Mouse (Mus musculus) liver, embryonic 15.5 days (tissue): ENCODE measurements around the gene Agap3. TPM values are rescaled to one million over a fixed set of nuclear protein-coding genes. Genes with fewer than 3 reads are reported as not detected.

ENCODE experiments used
- ATAC-seq: fragments of 200-750 bp; cut with Nextera tagmentation; 2 replicates; pipeline ENCODE4 v1.8.0; 2017; ENCODE audit warnings: moderate number of reproducible peaks, mild to moderate bottlenecking, moderate library complexity; ENCODE audit not compliant: insufficient read depth
- H3K27ac ChIP-seq: fragments of 300-500 bp; sonication (generic); replicated peaks from 2 replicates; pipeline ENCODE4 v1.5.1; 2015; ENCODE audit warnings: mild to moderate bottlenecking, inconsistent platforms
- H3K27me3 ChIP-seq: fragments of 300-500 bp; sonication (generic); 2 replicates; pipeline ENCODE4 v1.6.1; 2015; ENCODE audit warnings: mild to moderate bottlenecking, inconsistent platforms
- H3K36me3 ChIP-seq: fragments of 300-500 bp; sonication (generic); replicated peaks from 2 replicates; pipeline ENCODE4 v1.6.1; 2015; ENCODE audit warnings: moderate library complexity, mild to moderate bottlenecking, inconsistent platforms
- H3K4me1 ChIP-seq: fragments of 300-500 bp; sonication (generic); replicated peaks from 2 replicates; pipeline ENCODE4 v1.6.1; 2015; ENCODE audit warnings: inconsistent platforms
- H3K4me2 ChIP-seq: fragments of 300-500 bp; sonication (generic); 2 replicates; pipeline ENCODE4 v1.6.1; 2015; ENCODE audit warnings: moderate library complexity, mild to moderate bottlenecking, inconsistent platforms
- H3K4me3 ChIP-seq: fragments of 300-500 bp; sonication (generic); replicated peaks from 2 replicates; pipeline ENCODE4 v1.5.1; 2015; ENCODE audit warnings: mild to moderate bottlenecking, inconsistent platforms
- H3K9ac ChIP-seq: fragments of 300-500 bp; sonication (generic); 2 replicates; pipeline ENCODE4 v1.6.1; 2015; ENCODE audit warnings: moderate library complexity, mild to moderate bottlenecking, inconsistent platforms
- H3K9me3 ChIP-seq: fragments of 300-500 bp; sonication (generic); replicated peaks from 2 replicates; pipeline ENCODE4 v1.6.1; 2016; ENCODE audit warnings: inconsistent platforms
- WGBS: fragments of 180-500 bp; shearing (Covaris S2); methylation state at CpG from one replicate; pipeline ENCODE4 v1.1.7; 2015; ENCODE audit warnings: mixed read lengths; ENCODE audit not compliant: insufficient replicate concordance; 5-methylcytosine and 5-hydroxymethylcytosine counted together
- polyA plus RNA-seq: library from polyadenylated mRNA; unstranded; fragments of >200 nt; fragmentation: Nextera tagmentation; extraction: Ambion mirVana; gene quantifications from 2 replicates; pipeline ENCODE4 v1.2.1, GENCODE M21; 2015

Gene Agap3
- polyA plus RNA-seq, 1 experiment from 2014 or later, result 11.3 TPM

DNA sequence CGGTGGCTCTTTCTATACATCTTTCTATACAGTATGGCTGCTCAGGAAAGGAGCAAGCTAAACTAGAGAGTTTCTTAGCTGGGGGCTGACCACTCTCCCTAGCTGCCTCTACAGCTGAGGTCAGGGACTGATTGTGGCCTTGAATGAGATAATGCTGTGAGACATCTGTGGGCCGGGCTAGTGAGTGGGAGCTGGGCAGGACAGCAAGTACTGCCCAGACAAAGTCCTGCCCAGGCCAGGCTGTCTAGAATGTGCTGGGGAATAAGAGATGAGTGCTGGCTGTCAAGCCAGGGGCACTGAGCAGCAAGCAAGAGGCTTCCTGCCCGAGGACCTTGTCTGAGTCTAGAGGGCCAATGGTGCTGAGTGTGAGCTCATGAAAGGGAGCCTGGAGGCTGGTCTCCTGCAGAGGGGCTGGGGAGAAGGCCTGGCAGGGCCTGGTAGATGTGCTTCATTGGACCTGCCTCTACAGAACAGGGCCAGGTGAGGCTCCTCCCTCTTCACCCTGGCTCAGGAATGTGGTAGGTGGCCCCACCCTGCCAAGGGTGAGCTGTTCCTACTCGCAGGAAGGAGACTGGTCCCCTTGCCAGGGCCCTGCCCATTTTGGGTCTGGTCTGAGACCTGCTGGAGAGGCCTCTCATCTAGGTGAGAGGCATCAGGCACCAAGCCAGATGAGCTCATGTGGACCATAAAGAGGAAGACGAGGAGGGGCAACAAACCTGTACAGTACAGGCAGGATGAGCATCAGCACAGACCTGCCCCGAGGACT, 23.7 kb downstream of the Agap3 start:
- no peak overlapping the region for H3K27ac ChIP-seq
- no peak for ATAC-seq
- H3K27me3 ChIP-seq, result peaks cover 41% of the 10 kb centered on the region
- no peak overlapping the region for H3K4me3 ChIP-seq
- peaks cover 24% of the 10 kb centered on the region for H3K4me1 ChIP-seq
- H3K4me2 ChIP-seq, result no peak overlapping the region
- H3K9ac ChIP-seq, result no peak overlapping the region
- 67% methylated on average over 6 of the region's 6 CpGs for WGBS
- peaks cover 42% of the 10 kb centered on the region for H3K36me3 ChIP-seq
- H3K9me3 ChIP-seq, result no peaks in the 10 kb centered on the region

DNA sequence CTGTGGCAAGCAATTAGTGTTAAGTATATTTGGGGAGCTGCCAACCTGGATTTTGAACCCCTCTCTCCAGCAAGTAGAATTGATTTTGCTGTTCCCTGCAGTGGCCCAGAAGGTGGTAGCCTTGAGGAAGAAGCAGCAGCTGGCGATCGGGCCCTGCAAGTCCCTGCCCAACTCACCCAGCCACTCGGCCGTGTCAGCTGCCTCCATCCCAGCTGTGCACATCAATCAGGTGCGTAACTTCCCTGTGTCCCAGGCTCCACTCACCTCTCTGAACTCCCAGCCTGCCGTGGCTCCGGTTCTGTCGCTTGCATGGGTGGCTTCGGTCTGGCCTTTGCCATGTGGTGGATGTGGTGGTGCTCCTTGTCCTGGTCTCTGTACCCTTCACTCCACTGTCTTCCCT, 25.9 kb downstream of the Agap3 start:
- Histone ChIP-seq H3K9me3 (no peaks in the 10 kb centered on the region), H3K27me3 (peaks cover 31% of the 10 kb centered on the region), H3K36me3 (peaks cover 58% of the 10 kb centered on the region), H3K9ac (no peak overlapping the region), H3K4me3 (no peak overlapping the region), H3K4me1 (peaks cover 25% of the 10 kb centered on the region), H3K4me2 (no peak overlapping the region), H3K27ac (no peak overlapping the region)
- WGBS, result 90% methylated on average over 9 of the region's 9 CpGs
- ATAC-seq, result no peak

DNA sequence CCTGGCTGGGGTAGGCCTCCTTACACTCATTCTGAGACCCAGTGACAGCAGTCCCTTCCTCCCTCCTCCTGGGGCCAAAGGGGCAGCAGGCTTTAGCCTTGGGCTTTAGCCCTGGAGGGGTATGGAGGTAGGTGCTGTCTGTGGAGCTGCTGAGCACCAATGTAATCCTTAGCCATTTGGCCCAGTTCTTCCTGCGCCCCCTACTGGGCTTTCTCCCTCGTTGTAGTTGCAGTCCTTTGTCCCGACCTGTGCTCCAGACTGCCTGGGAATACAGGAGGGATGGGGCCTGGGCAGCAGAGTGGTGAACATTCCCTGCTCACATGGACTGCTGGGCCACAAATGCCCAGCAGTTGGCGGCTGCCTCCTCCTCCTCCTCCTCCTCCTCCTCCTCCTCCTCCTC, 29.7 kb downstream of the Agap3 start:
- ATAC-seq, result no peak
- Histone ChIP-seq H3K27me3 (no peaks in the 10 kb centered on the region), H3K4me3 (no peak overlapping the region), H3K9me3 (no peaks in the 10 kb centered on the region), H3K4me1 (peaks cover 12% of the 10 kb centered on the region; the same call in 1 of the 2 replicates), H3K9ac (no peak overlapping the region), H3K27ac (no peak overlapping the region), H3K36me3 (peaks cover 75% of the 10 kb centered on the region), H3K4me2 (no peak overlapping the region)
- 20% methylated on average over 4 of the region's 4 CpGs for WGBS

DNA sequence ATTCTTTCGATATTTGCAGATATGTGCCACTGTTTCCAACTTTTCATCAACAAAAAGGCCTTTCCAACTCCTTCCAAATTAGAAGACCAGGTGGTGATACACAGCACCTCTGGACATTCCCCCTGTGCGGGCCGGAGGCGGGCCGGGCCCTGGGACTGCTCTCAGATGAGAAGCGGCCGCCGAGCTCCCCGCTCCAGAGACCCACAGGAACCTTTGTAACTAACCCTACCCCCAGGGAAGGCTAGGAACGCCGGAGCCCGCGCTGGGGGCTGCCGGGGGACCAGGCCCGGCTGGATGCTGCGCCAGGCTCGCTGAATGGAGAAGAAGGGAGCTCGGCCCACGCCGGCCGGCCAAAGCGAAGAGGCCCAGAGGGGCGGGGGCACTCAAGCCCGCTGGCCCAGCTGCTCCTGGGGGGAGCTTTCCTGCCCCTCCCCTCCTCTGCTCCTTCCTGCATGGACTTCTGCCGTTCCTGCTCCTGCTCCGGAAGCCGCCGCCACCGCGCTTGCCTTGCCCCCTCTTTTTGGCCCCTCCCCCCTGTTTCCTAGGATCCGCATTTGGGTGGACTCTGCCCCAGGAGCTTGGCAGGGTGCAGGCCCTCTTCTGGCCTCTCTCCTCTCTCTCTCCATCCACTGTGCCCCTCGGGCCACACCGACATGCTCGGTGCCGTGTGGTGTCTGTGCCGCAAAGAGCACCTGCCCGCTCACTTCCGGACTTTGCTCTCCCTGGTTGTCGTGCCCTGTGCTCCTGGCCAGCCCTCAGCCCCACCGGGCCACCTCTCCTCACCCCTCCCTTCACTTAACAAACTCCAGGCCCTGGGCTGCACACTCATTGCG, 30.5 kb downstream of the Agap3 start:
- Histone ChIP-seq H3K9ac (no peak overlapping the region), H3K36me3 (peaks cover 72% of the 10 kb centered on the region)
- peak; percentile 53 for ATAC-seq

DNA sequence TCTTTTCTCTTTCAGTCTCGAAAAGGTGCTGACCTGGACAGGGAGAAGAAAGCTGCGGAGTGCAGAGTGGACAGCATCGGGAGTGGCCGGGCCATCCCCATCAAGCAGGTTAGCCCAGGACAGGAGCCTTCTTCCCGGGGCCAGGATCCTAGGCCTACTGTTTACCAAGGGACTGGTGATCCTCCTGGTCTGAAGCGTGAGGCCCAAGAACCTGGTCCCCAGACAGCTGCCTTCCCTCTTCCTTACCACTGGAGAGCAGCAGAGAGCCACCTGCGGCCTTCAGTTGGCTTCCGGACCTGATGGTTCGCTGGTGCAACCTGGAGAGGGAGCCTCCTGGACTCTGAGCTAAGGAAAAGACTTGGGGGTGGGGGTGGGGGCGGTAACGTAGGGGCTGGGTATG, 31.3 kb downstream of the Agap3 start:
- H3K36me3 ChIP-seq, result peaks cover 72% of the 10 kb centered on the region
- no peaks in the 10 kb centered on the region for H3K9me3 ChIP-seq
- H3K27ac ChIP-seq, result peak overlapping the region; percentile 67
- no peak overlapping the region for H3K9ac ChIP-seq
- H3K4me2 ChIP-seq, result peak overlapping the region; percentile 42
- no peaks in the 10 kb centered on the region for H3K27me3 ChIP-seq
- no peak overlapping the region for H3K4me3 ChIP-seq
- peak; percentile 5; the same call in 1 of the 2 replicates for ATAC-seq
- 46% methylated on average over 11 of the region's 11 CpGs for WGBS
- peaks cover 12% of the 10 kb centered on the region; the same call in 1 of the 2 replicates for H3K4me1 ChIP-seq

More for the DNA sequence above, 30.5 kb downstream of the Agap3 start:
- no peak overlapping the region for H3K4me3 ChIP-seq
- no peaks in the 10 kb centered on the region for H3K27me3 ChIP-seq
- peak overlapping the region; percentile 42 for H3K4me2 ChIP-seq
- H3K27ac ChIP-seq, result peak overlapping the region; percentile 67
- peaks cover 12% of the 10 kb centered on the region; the same call in 1 of the 2 replicates for H3K4me1 ChIP-seq
- 73% methylated on average over 41 of the region's 41 CpGs for WGBS
- no peaks in the 10 kb centered on the region for H3K9me3 ChIP-seq

DNA sequence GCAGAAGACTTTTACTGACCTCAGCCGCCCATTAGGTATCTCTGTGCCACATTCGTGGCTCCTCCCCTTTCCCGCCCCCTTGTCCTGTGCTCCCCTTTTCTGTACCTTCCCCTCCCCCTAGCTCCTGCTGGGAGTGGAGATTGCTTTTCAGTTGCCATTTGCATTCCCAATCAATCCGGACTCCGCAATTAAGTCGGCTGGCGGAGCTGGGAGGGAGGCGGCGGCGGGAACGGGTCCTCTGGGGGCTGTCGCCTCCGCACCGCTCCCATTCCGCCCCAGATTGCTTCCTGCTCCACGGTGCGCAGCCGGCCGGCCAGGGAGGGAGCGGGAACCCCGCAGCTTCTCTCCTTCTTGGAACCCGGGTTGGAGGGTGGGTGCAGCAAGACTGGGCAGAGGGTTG, 33.0 kb downstream of the Agap3 start:
- Histone ChIP-seq H3K4me1 (peaks cover 12% of the 10 kb centered on the region; the same call in 1 of the 2 replicates), H3K36me3 (peaks cover 72% of the 10 kb centered on the region), H3K27ac (no peak overlapping the region), H3K4me3 (peak overlapping the region; percentile 20), H3K9me3 (no peaks in the 10 kb centered on the region), H3K27me3 (no peaks in the 10 kb centered on the region), H3K4me2 (peak overlapping the region; percentile 47), H3K9ac (no peak overlapping the region)
- 73% methylated on average over 22 of the region's 22 CpGs for WGBS
- no peak for ATAC-seq

DNA sequence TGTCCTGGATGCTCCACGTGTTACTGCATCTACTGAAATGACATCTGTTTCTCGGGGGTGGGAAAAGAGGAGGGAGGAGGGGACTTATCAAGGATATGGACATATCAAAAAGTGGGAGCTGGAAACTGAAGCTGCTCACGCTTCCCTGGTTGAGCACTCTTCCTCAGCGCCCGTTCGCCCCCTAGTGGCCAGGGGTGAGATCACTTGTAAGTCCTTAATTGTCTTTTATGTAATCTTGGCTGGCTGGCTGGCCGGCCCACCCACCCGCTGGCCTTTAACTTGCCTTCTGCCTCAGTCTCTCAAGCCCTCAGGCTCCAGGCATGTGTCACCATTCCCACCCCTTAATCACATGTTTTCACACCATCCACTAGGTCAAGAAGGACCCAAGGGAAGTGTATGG, 34.1 kb downstream of the Agap3 start:
- H3K36me3 ChIP-seq, result peaks cover 71% of the 10 kb centered on the region
- ATAC-seq, result no peak

DNA sequence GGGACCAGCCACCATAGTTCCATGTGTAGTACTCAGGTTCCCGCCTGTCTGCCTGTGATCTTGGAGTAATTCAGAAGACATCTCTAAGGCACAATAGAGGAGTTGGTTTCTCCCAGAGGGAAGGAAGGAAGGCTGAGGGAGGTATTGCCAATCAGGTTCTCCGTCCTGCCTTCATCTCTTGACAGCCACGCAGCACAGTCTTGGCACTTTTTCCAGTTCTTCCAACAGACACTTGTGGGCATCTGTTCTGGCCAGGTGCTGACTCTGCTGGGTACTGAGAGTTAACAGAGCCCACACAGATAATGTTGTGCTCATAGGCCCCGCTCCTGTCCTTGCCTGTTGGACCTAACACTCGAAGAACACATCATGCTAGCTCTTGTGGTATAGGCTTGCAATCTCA, 34.8 kb downstream of the Agap3 start:
- no peaks in the 10 kb centered on the region for H3K9me3 ChIP-seq
- H3K36me3 ChIP-seq, result peaks cover 71% of the 10 kb centered on the region
- H3K27ac ChIP-seq, result no peak overlapping the region
- no peak for ATAC-seq
- no peak overlapping the region for H3K4me2 ChIP-seq
- no peak overlapping the region for H3K4me3 ChIP-seq
- 73% methylated on average over 5 of the region's 5 CpGs for WGBS
- no peaks in the 10 kb centered on the region for H3K27me3 ChIP-seq
- 0 out of 2 replicates have a peak, but pooled peaks cover 9% of the 10 kb centered on the region for H3K4me1 ChIP-seq
- no peak overlapping the region for H3K9ac ChIP-seq

More for the DNA sequence above, 34.1 kb downstream of the Agap3 start:
- no peaks in the 10 kb centered on the region for H3K27me3 ChIP-seq
- no peak overlapping the region for H3K4me3 ChIP-seq
- H3K9me3 ChIP-seq, result no peaks in the 10 kb centered on the region
- H3K4me2 ChIP-seq, result no peak overlapping the region
- no peak overlapping the region for H3K9ac ChIP-seq
- H3K4me1 ChIP-seq, result peaks cover 12% of the 10 kb centered on the region; the same call in 1 of the 2 replicates
- 7% methylated on average over 8 of the region's 8 CpGs for WGBS
- no peak overlapping the region for H3K27ac ChIP-seq

DNA sequence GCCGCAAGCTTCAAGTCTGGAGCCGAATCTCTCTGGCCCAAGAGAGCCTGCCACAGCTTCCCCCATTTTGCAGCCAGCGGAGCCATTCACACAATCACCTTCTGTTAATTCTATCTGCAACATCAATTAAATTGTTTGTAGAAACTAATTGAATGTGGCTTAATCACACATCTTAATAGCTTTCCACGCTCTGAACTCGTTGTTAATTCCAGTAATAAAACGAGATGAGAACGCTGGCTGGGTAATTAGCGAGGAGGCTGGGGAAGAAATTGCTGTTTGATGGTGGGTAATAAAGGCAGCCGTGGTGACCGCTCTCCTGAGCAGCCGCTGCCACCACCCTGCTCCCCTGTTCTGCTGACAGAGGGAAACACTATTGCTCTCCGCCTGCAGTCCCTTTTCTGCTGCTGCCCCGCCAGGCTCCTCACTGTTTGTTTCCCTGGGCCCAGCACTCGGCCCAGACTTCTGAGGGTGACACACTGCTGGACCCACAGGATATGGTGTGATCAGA, 38.5 kb downstream of the Agap3 start:
- 0 out of 2 replicates have a peak, but pooled peaks cover 6% of the 10 kb centered on the region for H3K4me1 ChIP-seq
- H3K9me3 ChIP-seq, result no peaks in the 10 kb centered on the region
- H3K27me3 ChIP-seq, result no peaks in the 10 kb centered on the region
- WGBS, result 80% methylated on average over 14 of the region's 14 CpGs
- H3K36me3 ChIP-seq, result peaks cover 84% of the 10 kb centered on the region
- H3K4me3 ChIP-seq, result no peak overlapping the region
- no peak for ATAC-seq
- H3K27ac ChIP-seq, result no peak overlapping the region
- no peak overlapping the region for H3K9ac ChIP-seq
- no peak overlapping the region for H3K4me2 ChIP-seq

DNA sequence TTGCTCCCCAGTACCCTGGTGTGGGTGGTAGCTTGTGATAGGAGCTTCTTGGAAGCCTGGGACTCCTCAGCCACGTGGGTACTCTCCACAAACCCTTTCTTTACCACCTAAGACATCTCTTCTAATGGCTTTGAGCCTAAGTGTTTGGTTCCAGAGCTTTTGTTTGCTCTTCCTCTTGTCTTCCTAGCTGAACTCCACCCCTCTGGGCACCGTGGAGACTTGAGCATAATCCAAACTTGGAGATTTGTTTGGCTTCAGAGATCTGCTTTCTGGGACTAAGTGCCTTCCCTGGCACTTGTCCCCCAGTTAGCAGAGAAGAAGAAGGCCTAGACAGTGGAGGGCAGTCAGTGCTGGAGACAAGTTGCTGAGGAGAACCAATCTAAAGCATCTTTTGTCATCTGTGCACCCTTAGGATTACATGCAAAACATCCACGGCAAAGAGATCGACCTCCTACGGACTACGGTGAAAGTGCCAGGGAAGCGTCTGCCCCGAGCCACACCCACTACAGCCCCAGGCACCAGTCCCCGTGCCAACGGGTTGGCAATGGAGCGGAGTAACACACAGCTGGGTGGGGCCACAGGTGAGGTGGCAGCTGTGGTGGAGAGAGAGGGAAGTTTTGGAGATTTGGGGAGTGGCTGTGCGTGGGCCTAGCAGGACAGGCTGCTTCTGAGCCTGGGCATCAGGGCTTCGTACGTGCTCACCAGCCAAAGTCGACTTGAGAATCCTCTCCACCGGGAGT, 40.7 kb downstream of the Agap3 start:
- H3K27me3 ChIP-seq, result no peaks in the 10 kb centered on the region
- H3K4me1 ChIP-seq, result no peaks in the 10 kb centered on the region
- peaks cover 83% of the 10 kb centered on the region for H3K36me3 ChIP-seq
- no peak overlapping the region for H3K9ac ChIP-seq
- 77% methylated on average over 16 of the region's 16 CpGs for WGBS
- no peak overlapping the region for H3K27ac ChIP-seq
- H3K4me3 ChIP-seq, result no peak overlapping the region
- no peak for ATAC-seq
- no peak overlapping the region for H3K4me2 ChIP-seq
- no peaks in the 10 kb centered on the region for H3K9me3 ChIP-seq
